Mouse (Mus musculus) left cerebral cortex, adult 11 months (tissue): ENCODE data around the gene Stard10.

Experiments used
- DNase-seq: peaks from one replicate; pipeline ENCODE4 v3.0.0; 2022; ENCODE audit warnings: low spot score

Stard10 gene

DNA sequence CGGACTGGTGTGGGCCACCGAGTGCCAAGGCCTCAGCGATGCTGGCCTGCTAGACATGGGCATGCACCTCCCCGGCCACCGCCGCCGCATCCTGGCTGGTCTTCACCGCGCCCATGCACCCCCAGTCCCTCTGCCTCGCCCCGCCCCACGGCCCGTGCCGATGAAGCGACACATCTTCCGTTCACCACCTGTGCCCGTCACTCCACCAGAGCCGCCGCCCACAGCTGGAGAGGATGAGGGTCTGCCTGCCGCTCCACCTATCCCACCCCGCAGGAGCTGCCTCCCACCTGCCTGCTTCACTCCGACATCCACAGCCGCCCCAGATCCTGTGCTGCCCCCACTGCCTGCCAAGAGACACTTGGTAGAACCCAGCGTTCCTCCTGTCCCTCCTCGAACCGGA, 56.2 kb downstream of the Stard10 start:
- no peak for DNase-seq

DNA sequence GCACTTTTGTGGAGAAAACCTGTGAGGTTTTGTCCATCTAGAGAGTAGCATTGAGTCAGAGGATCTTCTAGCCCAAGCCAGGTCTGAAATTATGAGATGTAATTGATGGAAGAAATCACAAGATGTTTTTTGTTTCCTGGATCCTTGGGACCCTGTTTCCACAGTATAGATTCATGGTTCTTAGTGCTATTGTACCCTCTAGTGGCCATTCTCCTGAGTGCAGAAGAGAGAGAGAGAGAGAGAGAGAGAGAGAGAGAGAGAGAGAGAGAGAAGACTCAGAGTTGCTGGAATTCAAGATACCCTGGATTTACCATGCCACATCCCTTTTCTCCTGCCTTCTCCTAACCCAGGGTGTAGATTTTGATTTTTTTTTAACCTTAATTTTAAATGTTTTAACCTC, 57.3 kb downstream of the Stard10 start:
- peak; percentile 55 for DNase-seq

DNA sequence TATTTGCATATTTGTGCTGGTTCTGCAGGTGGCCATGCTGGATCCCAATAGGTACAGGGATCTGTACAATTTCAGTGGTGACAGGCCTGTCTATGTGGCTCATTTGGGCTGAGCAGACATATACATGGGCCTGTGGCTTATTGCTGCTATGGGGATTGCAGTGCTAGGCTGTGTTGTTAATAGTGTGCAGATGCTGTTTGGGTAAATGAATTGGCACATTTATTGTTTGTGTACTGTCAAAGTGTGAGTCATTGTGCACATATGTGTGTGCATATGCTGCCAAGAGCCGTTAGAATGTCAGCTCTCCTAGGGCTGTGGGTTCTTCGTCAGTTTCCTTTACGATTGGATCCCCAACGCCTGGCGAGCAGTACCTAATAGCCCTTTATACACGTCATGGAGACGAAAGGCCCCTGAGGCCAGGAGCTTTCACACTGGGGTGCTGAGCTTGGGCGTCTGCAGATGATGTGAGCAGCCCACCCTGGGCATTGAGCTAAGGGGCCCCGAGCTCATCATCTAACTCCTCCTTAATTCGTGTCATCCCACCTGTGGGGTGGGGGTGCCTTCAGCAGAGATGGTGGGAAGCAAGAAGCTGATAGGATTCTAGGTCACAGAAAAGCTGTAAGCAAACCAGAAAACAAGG, 59.9 kb downstream of the Stard10 start:
- DNase-seq = no peak

DNA sequence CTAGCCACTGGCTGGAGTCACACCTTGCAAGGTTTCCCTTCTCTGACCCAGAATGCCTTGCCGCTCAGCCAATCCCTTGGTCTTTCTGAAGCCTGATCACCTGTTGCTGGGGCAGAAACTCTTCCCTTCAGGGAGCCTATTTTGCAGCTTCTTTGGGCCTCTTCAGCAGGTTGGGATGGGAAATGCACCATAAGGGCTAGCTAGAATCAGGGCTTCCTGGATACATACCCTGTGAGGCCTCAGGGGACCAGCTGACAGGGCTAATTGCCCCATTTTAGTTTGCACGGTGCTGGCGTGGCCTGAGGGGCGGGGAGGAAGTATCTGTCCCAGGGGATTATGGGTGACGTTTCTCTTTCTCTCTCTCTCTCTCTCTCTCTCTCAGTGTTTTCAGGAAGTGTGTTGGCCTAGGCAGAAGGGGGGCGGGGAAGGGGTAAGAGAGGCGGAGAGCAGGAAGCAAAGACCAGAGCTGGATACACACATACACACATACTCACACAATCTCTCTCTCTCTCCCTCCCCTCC, 60.9 kb downstream of the Stard10 start:
- no peak for DNase-seq

DNA sequence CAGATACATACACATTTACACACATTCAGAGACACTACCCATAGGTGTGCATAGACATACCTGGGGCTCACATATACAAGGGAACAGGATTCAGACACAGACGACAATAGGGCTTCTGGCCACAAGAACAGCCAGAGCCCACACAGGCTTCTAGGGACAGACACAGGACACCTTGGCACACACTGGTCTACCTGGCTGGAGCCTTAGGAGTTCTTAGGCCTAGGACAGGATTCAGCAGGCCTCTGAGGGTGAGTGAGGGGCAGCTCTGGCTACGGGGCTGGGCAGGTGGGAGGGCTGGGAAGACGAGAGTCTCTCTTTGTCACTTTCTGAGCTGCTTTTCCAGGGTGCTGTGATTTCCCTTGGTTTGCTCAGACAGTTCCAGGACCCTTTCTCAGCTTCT, 61.4 kb downstream of the Stard10 start:
- no peak for DNase-seq

DNA sequence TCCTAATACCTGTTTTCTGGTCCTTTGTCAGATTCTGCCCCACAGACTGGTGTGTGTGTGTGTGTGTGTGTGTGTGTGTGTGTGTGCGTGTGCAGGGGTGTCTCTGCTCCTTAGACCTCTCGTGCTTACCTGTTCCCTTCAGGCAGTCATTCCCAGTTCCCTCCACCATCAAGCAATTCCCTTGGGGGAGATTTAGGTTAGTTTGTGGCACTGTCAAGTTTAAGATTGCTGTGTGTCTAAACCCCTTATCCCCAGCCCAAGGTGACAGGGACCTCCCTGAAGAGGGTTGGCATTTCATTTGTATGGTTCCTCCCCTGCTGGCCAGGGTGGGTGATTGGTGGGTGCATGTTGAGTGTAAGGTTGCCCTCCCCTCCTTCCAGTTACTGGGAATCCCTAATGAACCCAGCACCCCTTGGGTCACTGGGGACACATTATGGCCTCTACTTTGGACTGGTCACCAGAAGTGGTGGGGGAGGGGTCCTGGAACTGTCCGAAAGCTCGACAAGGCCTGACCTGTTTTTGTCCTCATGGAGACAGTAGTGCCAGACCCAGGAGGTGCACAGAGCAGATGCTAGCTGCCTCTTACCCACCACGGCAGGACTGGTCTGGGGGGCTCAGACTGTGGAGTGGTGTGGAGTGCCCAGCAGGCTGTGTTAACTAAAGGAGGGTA, 62.0 kb downstream of the Stard10 start:
- DNase-seq = no peak

DNA sequence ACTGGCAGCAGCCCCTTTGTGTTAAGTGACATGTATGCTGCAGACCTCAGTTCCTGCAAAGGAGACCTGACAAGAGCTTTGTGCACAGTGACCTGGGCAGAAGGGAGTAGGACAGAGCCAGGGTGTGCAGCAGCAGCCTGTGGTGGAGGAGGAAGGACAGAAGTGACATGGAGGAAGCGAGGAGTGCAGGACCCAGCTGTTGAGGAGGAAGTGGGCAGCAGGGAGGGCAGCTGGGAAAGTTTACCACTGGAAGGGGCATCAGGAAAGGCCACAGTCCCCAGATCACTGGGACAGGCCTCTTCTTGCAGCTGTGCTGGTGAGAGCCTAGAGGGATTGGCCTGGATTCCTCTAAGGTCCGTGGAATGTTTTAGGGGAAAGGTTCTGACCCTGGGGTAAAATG, 62.8 kb downstream of the Stard10 start:
- no peak for DNase-seq

DNA sequence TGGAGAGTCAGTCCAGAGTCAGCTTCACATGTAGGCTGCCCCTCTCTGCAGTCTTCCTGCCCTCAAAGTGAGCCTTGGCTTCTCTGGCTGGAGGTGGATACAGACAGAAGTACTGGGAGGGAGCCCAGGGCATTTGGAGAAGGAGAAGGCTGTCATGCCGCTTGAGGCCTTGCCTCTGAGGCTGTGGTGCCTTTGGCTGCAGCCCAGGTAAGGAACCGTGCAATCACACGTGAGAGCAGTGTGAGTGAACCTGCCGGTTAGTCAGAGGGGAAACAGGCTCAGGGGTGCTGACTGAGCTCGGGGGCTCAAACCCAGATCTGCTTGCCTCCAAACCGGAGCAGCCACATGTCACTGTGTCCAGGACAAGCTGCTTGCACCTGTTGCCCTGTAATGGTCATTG, 64.6 kb downstream of the Stard10 start:
- DNase-seq = no peak

DNA sequence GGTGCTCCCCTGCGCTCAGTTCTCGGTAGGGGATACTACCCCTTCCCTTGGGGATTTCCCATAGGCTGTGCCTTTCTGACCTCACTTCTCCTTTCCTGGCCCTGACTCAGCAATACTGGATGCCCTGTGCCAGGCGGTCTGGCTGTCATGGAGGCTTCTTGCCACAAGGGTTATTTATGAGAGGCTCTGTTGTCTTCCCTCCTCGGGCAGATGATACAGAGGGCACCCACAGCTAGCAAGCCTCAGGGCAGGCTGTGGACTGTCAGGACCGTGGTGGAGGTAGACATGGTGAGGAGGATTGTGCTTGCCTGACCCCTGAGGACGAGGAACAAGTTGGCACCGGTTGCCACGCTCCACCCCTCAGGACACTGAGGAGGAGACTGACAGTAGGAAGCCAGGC, 65.5 kb downstream of the Stard10 start:
- DNase-seq = no peak

DNA sequence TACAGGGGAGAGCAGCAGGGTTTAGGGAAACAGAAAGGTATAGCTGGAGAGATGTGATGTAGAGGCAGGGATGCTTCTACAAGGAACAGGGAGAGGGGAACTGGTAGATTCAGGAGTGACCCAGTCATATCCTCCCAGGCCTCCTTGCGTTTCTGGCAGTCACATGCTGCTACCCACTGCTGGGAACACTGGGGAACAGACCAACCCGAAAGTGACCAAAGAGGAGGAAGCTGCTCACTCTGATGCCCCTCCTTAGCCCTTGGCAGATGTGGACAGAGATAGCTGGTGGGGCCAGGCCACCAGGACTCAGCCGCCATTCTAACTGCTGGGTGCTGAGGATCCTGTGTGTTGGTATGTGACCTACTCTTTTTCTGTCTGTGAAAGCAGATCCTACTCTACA, 66.9 kb downstream of the Stard10 start:
- no peak for DNase-seq

DNA sequence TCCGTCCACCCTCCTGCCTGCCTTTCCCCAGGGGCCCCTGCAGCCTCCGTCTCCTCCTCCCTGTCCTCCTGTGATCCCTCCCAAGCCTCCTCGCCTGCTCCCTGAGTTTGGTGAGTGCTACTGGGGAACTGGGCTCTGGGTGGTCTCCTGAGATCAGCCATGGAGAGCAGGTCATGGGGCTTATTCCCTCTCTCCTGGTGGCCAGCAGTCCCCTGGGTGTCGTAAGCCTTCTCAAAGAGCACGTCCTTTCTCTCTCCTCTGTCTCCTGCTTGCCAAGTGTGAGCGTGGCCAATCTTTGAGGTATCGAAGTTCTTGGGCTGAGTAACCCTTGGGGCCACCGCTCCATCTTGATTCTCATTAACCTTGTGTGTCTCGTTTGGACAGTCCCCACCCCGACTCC, 68.0 kb downstream of the Stard10 start:
- no peak for DNase-seq

DNA sequence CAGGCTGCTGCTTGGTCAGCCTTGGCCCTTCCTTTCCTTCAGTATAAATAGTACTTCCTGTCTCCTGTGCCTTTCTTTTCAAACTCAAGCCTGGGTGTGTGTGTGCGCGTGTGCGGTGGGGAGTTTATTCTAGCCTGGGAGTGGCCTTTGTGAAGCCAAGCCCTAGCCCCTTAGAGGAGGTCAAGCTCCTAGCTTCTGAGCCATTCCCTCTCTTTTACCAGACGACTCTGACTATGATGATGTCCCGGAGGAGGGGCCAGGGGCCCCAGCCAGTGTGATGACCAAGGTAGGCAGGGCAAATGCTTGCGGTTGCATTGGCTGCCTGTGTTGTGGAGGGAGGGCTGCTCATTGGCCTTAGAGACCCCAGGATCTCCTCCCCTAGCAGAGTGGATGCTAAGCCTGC, 68.4 kb downstream of the Stard10 start:
- DNase-seq = no peak

DNA sequence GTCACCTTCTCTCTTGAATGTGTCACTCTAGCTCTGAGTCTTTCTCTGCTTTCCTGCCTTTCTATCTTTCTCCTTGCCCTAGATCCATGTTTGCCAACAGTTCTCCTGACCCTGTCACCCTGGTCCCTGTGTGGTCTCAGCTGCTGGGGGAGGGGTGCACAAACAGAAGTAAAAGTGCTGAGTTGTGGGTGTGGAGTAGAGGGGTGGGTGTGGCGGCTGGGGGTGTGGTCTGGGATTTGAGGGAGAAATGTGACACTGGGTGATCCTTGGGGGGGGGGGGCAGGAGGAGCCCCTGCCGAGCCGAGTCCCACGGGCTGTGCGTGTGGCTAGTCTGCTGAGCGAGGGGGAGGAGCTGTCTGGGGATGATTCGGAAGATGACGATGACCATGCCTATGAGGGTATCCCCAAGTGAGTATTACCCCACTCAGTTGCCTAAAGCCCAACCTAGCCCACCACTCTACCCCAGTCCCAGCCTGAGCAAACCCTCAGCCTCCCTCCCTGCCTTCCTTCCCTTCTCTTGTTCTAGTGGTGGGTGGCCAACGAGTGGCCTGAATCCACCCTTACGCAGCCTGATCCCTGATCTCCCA, 69.1 kb downstream of the Stard10 start:
- DNase-seq = no peak

DNA sequence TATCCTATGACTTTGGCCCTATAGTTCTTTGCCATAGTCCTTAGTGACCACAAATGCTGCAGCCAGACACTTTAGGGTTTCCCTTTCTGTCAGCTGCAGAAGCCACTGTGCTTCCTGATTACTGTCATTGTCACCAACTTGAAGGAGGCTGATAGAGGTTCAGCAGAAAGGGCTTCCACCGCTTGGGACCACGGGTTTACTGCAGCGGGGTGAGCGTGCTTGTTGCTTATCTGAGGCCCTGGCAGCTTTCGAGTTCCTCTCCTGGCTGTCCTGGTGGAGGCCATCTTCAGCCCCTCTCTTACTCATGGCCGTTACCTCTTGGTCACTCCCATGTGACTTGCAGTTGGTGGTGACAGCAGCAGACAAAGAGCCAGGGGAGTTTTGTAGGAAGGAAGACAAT, 72.4 kb downstream of the Stard10 start:
- no peak for DNase-seq

DNA sequence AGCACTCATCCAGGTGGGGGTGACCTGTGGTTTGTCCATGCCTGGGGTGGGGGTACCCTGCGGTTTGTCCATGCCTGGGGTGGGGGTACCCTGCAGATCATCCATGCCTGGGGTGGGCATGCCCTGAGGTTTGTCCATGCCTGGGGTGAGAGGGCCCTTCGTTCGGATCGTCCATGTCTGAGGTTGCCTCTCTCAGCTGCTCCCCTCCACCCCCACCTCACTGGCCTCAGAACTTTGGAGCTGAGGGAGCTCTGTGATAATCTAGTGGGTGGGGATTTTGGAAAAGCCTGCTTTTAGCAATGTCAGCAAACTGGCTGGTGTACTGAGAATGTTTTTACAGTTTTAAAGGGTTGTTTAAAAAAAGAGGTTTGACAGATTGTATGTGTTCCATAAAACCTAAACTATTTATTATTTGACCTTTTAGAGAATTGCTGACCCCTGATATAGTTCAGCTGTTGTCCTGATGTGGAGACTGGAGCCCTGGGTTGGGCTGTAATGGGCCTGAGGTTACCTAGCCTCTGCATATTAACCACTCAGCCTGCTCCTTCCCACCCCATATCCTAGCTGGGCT, 75.1 kb downstream of the Stard10 start:
- DNase-seq = no peak

DNA sequence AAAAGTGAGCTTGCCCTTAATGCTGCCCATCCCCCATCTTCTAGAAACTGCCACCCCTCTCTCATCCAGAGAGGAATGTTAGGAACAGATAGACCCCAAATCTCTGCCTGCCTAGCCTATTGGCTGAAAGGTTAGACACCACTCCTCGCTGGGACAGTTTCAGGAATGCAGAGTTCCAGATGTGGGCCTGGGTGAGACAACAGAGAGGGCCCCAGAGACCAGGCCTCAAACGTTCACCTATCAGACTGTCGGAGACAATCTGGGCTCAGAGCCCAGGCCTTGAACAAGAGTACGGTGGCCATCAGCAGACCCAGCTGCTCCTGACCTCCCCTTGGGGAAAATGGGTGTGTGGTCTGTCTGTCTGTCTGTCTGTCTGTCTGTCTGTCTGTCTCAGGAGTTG, 76.1 kb downstream of the Stard10 start:
- DNase-seq = no peak

DNA sequence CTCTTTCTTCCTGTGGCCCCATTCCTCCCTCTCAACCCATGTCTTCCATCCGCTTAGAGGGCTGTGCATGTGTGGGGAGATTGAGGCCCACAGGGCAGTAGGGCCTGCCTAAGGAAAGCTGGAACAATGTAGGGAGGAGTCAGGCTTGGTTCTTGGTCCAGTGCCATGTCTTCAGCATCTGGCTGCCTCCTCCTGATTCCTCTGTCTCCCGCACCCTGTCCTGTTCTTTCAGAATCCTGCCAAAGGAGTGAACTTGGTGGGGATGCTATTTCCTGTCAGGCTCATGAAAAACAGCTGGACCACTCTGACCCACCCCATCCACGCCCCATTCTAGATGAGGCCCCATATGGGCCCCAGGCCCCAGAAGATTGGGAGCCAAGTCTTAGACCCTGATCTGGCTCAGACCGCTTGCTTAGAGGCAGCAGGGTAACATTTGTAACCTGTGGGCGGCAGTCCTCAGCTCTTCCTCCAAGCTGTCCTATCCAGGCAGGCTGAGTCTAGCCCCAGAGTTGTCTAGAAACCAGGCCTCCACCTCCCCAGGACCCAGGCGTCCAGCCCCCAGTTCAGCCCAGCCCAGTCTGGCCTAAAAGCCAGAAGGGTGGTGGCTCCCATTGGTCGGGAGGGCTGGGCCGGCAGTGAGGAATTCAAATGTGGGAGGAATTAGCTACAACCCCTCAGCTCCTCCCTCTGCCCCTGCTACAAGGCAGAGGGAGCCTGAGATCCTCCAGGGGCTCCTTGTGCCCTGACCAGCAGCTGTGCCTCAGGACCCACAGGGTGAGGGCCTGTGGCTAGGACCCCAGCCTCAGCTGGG, 77.0 kb downstream of the Stard10 start:
- DNase-seq = no peak

DNA sequence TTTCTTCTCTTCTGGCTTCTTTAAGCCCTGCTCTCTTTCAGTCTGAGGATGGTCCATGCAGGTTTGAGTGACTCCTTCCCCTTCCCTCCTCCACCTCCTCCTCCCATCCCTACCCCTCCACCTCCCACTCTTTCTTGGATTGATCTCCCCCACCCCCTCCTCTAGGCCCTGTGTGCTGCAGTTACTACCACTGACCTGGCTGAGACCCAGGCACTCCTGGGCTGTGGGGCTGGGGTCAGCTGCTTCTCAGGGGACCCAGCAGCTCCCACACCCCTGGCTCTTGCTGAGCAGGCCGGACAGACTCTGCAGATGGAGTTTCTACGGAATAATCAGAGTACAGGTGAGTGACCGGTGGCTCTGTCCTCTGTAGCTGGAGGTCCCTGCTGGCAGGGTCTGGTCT, 77.7 kb downstream of the Stard10 start:
- no peak for DNase-seq

DNA sequence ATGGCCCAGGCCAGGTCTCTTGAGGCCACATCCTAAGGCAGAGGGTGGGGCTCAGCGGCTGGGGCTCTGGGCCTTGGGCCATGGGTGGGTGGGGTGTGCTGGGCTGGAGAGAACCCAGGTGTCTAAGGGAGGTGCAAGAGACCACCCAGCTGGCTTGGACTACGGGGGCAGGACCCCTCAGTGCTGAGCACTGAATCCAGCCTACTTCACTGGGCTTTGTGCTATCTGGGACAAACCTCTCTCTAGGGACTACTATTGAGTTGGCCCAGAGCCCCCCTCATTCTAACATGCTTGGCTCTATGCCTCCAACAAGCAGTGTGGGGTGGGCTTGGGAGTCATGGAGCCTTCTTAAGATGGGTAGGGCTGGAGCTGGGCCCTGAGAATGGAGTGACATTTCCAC, 78.6 kb downstream of the Stard10 start:
- no peak for DNase-seq
